Mouse (Mus musculus) embryonic facial prominence, embryonic 15.5 days (tissue): ENCODE data around the gene Dna2. TPM values are rescaled to one million over a fixed set of nuclear protein-coding genes. Genes with fewer than 3 reads are reported as not detected.

Source experiments
- ATAC-seq: fragments of 200-750 bp; cut with Nextera tagmentation; 2 replicates; pipeline ENCODE4 v1.8.0; 2017; ENCODE audit warnings: low read depth, moderate TSS enrichment; ENCODE audit not compliant: insufficient number of reproducible peaks, low FRiP score, low TSS enrichment
- H3K27ac ChIP-seq: fragments of 300-500 bp; sonication (generic); replicated peaks from 2 replicates; pipeline ENCODE4 v1.5.1; 2015; ENCODE audit warnings: mild to moderate bottlenecking, inconsistent platforms
- H3K27me3 ChIP-seq: fragments of 300-500 bp; sonication (generic); 2 replicates; pipeline ENCODE4 v1.6.1; 2015; ENCODE audit warnings: inconsistent platforms
- H3K36me3 ChIP-seq: fragments of 300-500 bp; sonication (generic); 2 replicates; pipeline ENCODE4 v1.6.1; 2015; ENCODE audit warnings: mild to moderate bottlenecking, inconsistent platforms
- H3K4me1 ChIP-seq: fragments of 300-500 bp; sonication (generic); 2 replicates; pipeline ENCODE4 v1.6.1; 2015; ENCODE audit warnings: inconsistent platforms
- H3K4me2 ChIP-seq: fragments of 300-500 bp; sonication (generic); replicated peaks from 2 replicates; pipeline ENCODE4 v1.6.1; 2015; ENCODE audit warnings: mild to moderate bottlenecking, inconsistent platforms
- H3K4me3 ChIP-seq: fragments of 300-500 bp; sonication (generic); replicated peaks from 2 replicates; pipeline ENCODE4 v1.5.1; 2015; ENCODE audit warnings: mild to moderate bottlenecking, inconsistent platforms
- H3K9ac ChIP-seq: fragments of 300-500 bp; sonication (generic); 2 replicates; pipeline ENCODE4 v1.6.1; 2015; ENCODE audit warnings: inconsistent platforms
- H3K9me3 ChIP-seq: fragments of 300-500 bp; sonication (generic); replicated peaks from 2 replicates; pipeline ENCODE4 v1.6.1; 2016; ENCODE audit warnings: inconsistent platforms
- WGBS: fragments of 180-500 bp; shearing (Covaris S2); methylation state at CpG from one replicate; pipeline ENCODE4 v1.1.7; 2015; 5-methylcytosine and 5-hydroxymethylcytosine counted together
- polyA plus RNA-seq: library from polyadenylated mRNA; unstranded; fragments of >200 nt; fragmentation: Nextera tagmentation; extraction: Ambion mirVana; gene quantifications from 2 replicates; pipeline ENCODE4 v1.2.1, GENCODE M21; 2015

Gene Dna2
- polyA plus RNA-seq, 1 experiment from 2014 or later, result 13.8 TPM

DNA sequence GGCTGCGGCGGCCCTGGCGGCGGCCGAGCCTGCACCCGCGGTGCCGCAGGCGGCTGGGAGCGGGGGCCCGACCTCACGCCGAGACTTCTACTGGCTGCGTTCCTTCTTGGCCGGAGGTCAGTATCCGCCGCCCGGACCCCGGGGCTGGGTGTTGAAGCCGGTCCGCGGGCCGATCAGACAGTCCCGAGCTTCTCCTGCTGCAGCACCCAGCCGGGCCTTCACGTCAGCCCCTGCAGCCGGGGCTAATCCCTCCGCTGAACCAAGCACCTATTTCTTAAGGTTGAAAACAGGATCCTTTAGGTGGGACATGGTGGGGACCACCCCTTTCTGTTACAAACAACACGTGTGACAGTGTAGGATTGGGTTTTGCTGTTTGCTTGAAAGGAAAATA is 26.1 kb upstream of the Dna2 start:
- peaks cover 17% of the 10 kb centered on the region for H3K4me1 ChIP-seq
- WGBS, result under 1% methylated on average over 29 of the region's 29 CpGs
- H3K9me3 ChIP-seq, result no peaks in the 10 kb centered on the region
- peak overlapping the region; percentile 100 for H3K9ac ChIP-seq
- peak overlapping the region; percentile 88 for H3K27ac ChIP-seq
- H3K4me2 ChIP-seq, result peak overlapping the region; percentile 77
- peak; percentile 69 for ATAC-seq
- H3K36me3 ChIP-seq, result no peaks in the 10 kb centered on the region
- H3K27me3 ChIP-seq, result no peaks in the 10 kb centered on the region
- peak overlapping the region; percentile 100 for H3K4me3 ChIP-seq

GRCm38 (mm10) chr10:62924096-62924635 is 22.7 kb upstream of the Dna2 start:
- ATAC-seq, result no peak
- Histone ChIP-seq H3K4me3 (no peak overlapping the region), H3K9ac (no peak overlapping the region), H3K27ac (no peak overlapping the region), H3K36me3 (peaks cover 13% of the 10 kb centered on the region), H3K27me3 (no peaks in the 10 kb centered on the region), H3K4me2 (no peak overlapping the region), H3K9me3 (no peaks in the 10 kb centered on the region), H3K4me1 (peaks cover 17% of the 10 kb centered on the region)
- WGBS, result 84% methylated on average over 4 of the region's 4 CpGs

DNA sequence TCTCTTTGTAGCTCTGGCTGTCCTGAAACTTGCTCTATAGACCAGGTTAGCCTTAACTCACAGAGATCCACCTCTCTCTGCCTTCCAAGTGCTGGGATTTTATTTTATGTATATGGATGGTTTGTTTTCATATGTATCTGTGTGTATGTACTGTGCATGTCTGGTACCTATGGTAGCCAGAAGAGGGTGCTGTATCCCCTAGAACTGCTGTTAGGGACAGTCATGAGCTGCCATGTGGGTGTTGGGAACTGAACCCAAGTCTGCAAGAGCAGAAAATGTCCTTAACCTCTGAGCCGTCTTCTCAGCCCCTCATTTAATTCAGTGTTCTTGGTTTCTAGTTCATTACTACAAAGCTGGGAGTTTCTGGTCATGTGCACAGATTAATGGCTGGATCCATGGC is 14.4 kb upstream of the Dna2 start:
- ATAC-seq, result no peak
- no peak overlapping the region for H3K9ac ChIP-seq
- H3K27me3 ChIP-seq, result no peaks in the 10 kb centered on the region
- 90% methylated on average over 1 of the region's 1 CpGs for WGBS
- H3K4me1 ChIP-seq, result no peaks in the 10 kb centered on the region
- no peaks in the 10 kb centered on the region for H3K9me3 ChIP-seq
- H3K36me3 ChIP-seq, result peaks cover 47% of the 10 kb centered on the region
- H3K4me3 ChIP-seq, result no peak overlapping the region
- H3K4me2 ChIP-seq, result no peak overlapping the region
- no peak overlapping the region for H3K27ac ChIP-seq

- H3K27ac ChIP-seq, result no peak overlapping the region
- no peak overlapping the region for H3K4me3 ChIP-seq
- H3K9ac ChIP-seq, result no peak overlapping the region
- H3K36me3 ChIP-seq, result peaks cover 28% of the 10 kb centered on the region
- no peak overlapping the region for H3K4me2 ChIP-seq
- WGBS, result 82% methylated on average over 10 of the region's 10 CpGs
- no peaks in the 10 kb centered on the region for H3K27me3 ChIP-seq
- H3K4me1 ChIP-seq, result no peaks in the 10 kb centered on the region
- H3K9me3 ChIP-seq, result no peaks in the 10 kb centered on the region
- no peak for ATAC-seq
These were observed 1.7 kb upstream of the Dna2 start for GRCm38 (mm10) chr10:62944975-62945580.

DNA sequence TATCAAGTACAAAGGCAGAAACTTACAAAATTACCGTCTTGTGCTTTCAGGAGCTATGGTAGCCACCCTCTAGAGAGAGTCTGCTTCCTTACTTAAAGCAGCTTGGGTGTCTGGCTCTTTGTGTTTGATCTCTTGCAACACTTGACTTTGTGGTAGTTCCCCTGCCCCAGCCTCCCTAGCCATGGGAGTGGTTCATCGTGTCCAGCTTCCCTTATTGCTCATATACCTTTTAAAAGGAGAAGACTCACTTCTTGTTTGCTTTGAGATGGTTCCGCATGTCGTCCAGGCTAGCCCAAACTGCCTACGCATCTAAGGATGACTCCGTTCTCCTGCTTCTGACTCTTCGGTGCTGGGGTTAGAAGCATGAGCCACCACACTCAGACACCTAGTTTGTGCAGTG is 1.7 kb downstream of the Dna2 start:
- H3K4me3 ChIP-seq, result no peak overlapping the region
- ATAC-seq, result no peak
- WGBS, result 91% methylated on average over 7 of the region's 7 CpGs
- H3K4me1 ChIP-seq, result no peaks in the 10 kb centered on the region
- peaks cover 22% of the 10 kb centered on the region for H3K36me3 ChIP-seq
- H3K4me2 ChIP-seq, result no peak overlapping the region
- H3K9ac ChIP-seq, result no peak overlapping the region
- no peaks in the 10 kb centered on the region for H3K27me3 ChIP-seq
- no peaks in the 10 kb centered on the region for H3K9me3 ChIP-seq
- H3K27ac ChIP-seq, result no peak overlapping the region

GRCm38 (mm10) chr10:62963956-62964355 is 17.1 kb downstream of the Dna2 start:
- Histone ChIP-seq H3K27ac (no peak overlapping the region), H3K9me3 (no peaks in the 10 kb centered on the region), H3K4me1 (no peaks in the 10 kb centered on the region), H3K4me3 (no peak overlapping the region), H3K27me3 (no peaks in the 10 kb centered on the region), H3K4me2 (no peak overlapping the region), H3K9ac (no peak overlapping the region), H3K36me3 (peaks cover 73% of the 10 kb centered on the region)
- no peak for ATAC-seq
- WGBS, result 93% methylated on average over 7 of the region's 7 CpGs

GRCm38 (mm10) chr10:62965796-62966195 is 19.0 kb downstream of the Dna2 start:
- WGBS, result 92% methylated on average over 11 of the region's 11 CpGs
- peaks cover 66% of the 10 kb centered on the region for H3K36me3 ChIP-seq
- ATAC-seq, result no peak
- no peak overlapping the region for H3K4me2 ChIP-seq
- H3K27ac ChIP-seq, result no peak overlapping the region
- no peaks in the 10 kb centered on the region for H3K9me3 ChIP-seq
- no peak overlapping the region for H3K9ac ChIP-seq
- no peak overlapping the region for H3K4me3 ChIP-seq
- H3K4me1 ChIP-seq, result no peaks in the 10 kb centered on the region
- no peaks in the 10 kb centered on the region for H3K27me3 ChIP-seq

GRCm38 (mm10) chr10:62966291-62966690 is 19.5 kb downstream of the Dna2 start:
- WGBS, result 90% methylated on average over 15 of the region's 15 CpGs
- H3K27ac ChIP-seq, result no peak overlapping the region
- no peak for ATAC-seq
- peaks cover 64% of the 10 kb centered on the region for H3K36me3 ChIP-seq
- H3K4me2 ChIP-seq, result no peak overlapping the region
- H3K4me3 ChIP-seq, result no peak overlapping the region
- H3K9me3 ChIP-seq, result no peaks in the 10 kb centered on the region
- H3K9ac ChIP-seq, result no peak overlapping the region
- no peaks in the 10 kb centered on the region for H3K4me1 ChIP-seq
- H3K27me3 ChIP-seq, result no peaks in the 10 kb centered on the region

GRCm38 (mm10) chr10:62971821-62972220 is 25.0 kb downstream of the Dna2 start:
- Histone ChIP-seq H3K9me3 (no peaks in the 10 kb centered on the region), H3K9ac (no peak overlapping the region), H3K4me1 (no peaks in the 10 kb centered on the region), H3K36me3 (peaks cover 31% of the 10 kb centered on the region), H3K27me3 (no peaks in the 10 kb centered on the region), H3K27ac (no peak overlapping the region), H3K4me2 (no peak overlapping the region), H3K4me3 (no peak overlapping the region)
- ATAC-seq, result no peak
- 63% methylated on average over 16 of the region's 16 CpGs for WGBS

GRCm38 (mm10) chr10:62979667-62980038 is 32.8 kb downstream of the Dna2 start:
- WGBS, result 6% methylated on average over 10 of the region's 10 CpGs
- H3K9me3 ChIP-seq, result no peaks in the 10 kb centered on the region
- H3K4me1 ChIP-seq, result peaks cover 5% of the 10 kb centered on the region; the same call in 1 of the 2 replicates

DNA sequence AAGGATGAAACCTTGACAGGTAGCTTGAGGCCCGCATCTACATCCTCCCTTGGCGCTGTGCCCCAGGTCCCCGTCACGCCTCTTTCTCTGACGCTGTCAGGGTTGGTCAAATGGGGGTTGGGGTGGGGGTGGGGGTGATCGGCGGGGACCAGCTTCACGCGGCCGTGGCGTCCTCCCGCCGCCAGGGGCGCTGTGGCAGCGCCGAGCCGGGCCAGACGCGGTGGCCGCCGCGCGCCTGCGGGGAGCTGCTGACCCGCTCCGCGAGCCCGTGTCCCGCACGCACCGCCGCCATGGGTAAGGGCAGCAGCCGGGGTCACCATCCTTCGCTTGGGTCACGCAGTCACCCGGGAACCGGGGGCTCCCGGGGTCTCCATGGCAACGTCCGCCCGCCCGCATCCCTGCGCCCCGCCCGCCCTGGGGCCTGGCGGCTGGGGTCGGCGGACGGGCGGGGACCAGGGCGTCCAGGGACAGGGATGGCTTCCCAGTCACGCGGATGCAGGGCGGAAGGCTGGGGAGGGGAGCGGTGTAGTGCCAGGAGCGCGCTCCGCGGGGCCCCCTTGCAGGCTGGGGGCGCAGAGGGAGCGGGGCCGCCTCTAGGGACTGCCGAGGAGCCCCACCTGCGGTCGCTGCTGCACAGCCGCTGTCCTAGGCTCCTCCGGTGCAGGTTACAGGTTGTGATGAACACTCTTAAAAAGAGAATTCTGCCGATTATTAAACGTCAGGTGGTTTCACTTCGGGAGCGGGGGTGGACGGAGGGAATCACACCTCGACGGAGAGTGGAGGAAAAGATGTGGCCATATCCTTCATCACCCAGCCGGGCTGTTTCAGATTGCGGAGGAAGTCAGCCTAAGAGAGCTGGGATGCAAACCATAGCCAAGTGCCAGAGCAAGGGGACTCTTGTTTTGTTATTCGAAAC is 33.5 kb downstream of the Dna2 start, which contains the start of gene Rufy2:
TSS of gene Rufy2 (plus strand) at position 185 of the 916 bp plus-strand sequence.
- no peaks in the 10 kb centered on the region for H3K27me3 ChIP-seq
- peak within 1 kb of the TSS; percentile 65 for H3K27ac ChIP-seq
- peaks cover 22% of the 10 kb centered on the region for H3K36me3 ChIP-seq
- peak within 1 kb of the TSS; percentile 67 for H3K4me2 ChIP-seq
- H3K4me1 ChIP-seq, result peaks cover 5% of the 10 kb centered on the region; the same call in 1 of the 2 replicates
- H3K9me3 ChIP-seq, result no peaks in the 10 kb centered on the region
- peak within 1 kb of the TSS; percentile 87 for H3K9ac ChIP-seq
- under 1% methylated on average over 76 of the region's 77 CpGs for WGBS
- ATAC-seq, result peak; percentile 89
- peak within 1 kb of the TSS; percentile 97 for H3K4me3 ChIP-seq

More at GRCm38 (mm10) chr10:62979667-62980038, 32.8 kb downstream of the Dna2 start:
- Histone ChIP-seq H3K36me3 (peaks cover 16% of the 10 kb centered on the region), H3K4me2 (peak overlapping the region; percentile 67), H3K27me3 (no peaks in the 10 kb centered on the region), H3K27ac (no peak overlapping the region), H3K9ac (peak overlapping the region; percentile 87; the same call in 1 of the 2 replicates), H3K4me3 (peak overlapping the region; percentile 97)
- ATAC-seq, result no peak
